Mouse (Mus musculus) kidney, postnatal 0 days (tissue): ENCODE measurements at regions not wholly inside any gene's neighbourhood (a gene's known extent, or its start where the extent isn't known, plus 50 kb on each side); places are given as distances from the start of the nearest gene placed in this dataset.

Experiments used
- ATAC-seq: fragments of 200-750 bp; cut with Nextera tagmentation; replicated peaks from 2 replicates; pipeline ENCODE4 v1.8.0; 2017; ENCODE audit warnings: low read depth, moderate number of reproducible peaks, moderate TSS enrichment, moderate library complexity; ENCODE audit not compliant: low FRiP score
- DNase-seq: peaks from one replicate; pipeline ENCODE4 v3.0.0-alpha.2; 2016; ENCODE audit warnings: low spot score
- H3K27ac ChIP-seq: fragments of 300-500 bp; sonication (generic); 2 replicates; pipeline ENCODE4 v1.5.1; 2014; ENCODE audit warnings: mild to moderate bottlenecking
- H3K27me3 ChIP-seq: fragments of 300-500 bp; sonication (generic); 2 replicates; pipeline ENCODE4 v1.6.1; 2014; ENCODE audit warnings: low read length, mixed read lengths; ENCODE audit not compliant: insufficient read depth
- H3K36me3 ChIP-seq: fragments of 300-500 bp; sonication (generic); 2 replicates; pipeline ENCODE4 v1.6.1; 2014; ENCODE audit warnings: low read length, mixed read lengths; ENCODE audit not compliant: insufficient read depth
- H3K4me1 ChIP-seq: fragments of 300-500 bp; sonication (generic); replicated peaks from 2 replicates; pipeline ENCODE4 v1.6.1; 2014; ENCODE audit warnings: antibody characterized with exemption, low read length, mixed read lengths; ENCODE audit not compliant: insufficient read depth
- H3K4me2 ChIP-seq: fragments of 300-500 bp; sonication (generic); 2 replicates; pipeline ENCODE4 v1.6.1; 2014; ENCODE audit warnings: mild to moderate bottlenecking, low read length, moderate library complexity, mixed read lengths
- H3K4me3 ChIP-seq: fragments of 300-500 bp; sonication (generic); replicated peaks from 2 replicates; pipeline ENCODE4 v1.5.1; 2014; ENCODE audit warnings: low read depth, low read length
- H3K9ac ChIP-seq: fragments of 300-500 bp; sonication (generic); 2 replicates; pipeline ENCODE4 v1.6.1; 2014; ENCODE audit warnings: low read depth, low read length
- H3K9me3 ChIP-seq: fragments of 300-500 bp; sonication (generic); replicated peaks from 2 replicates; pipeline ENCODE4 v1.6.1; 2016; ENCODE audit warnings: low read length, inconsistent platforms, mixed read lengths
- CTCF ChIP-seq: IDR thresholded peaks from 2 replicates; pipeline ENCODE4 v1.5.1; 2016; ENCODE audit warnings: antibody characterized with exemption, low read depth, mild to moderate bottlenecking, moderate library complexity
- WGBS: fragments of 180-500 bp; shearing (Covaris S2); extraction: QIAGEN DNeasy Blood & Tissue Kit; methylation state at CpG from one replicate; pipeline ENCODE4 v1.1.7; 2014; 5-methylcytosine and 5-hydroxymethylcytosine counted together

DNA sequence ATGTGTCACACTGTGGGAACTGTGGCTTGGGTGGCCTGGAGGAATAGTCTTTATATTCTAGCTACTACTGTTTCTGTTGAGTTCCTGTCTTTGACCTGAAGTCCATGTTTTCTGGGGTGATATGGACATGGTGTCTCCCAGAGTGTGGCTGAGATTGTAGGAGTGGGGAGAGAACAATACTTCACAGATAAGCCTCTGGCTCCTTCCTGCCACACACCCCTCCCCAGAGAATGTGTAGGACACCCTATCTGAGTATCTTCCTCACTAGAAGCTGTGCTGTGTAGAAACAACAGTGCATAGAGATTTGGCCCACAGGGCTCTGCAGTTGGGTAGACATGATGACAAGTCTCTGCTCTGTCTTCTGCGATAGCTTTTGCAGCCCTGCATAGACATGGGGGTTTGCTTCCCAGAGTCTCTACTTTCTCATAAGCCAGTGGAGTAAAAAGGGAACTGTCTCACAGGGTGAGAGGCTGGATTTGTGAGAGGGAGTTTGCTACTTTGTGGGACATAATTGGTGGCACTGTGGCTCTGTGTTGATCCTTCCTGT is 67.2 kb upstream of the Wdr11 start:
- Histone ChIP-seq H3K9ac (no peak overlapping the region), H3K4me3 (no peak overlapping the region), H3K4me1 (no peaks in the 10 kb centered on the region), H3K4me2 (no peak overlapping the region), H3K27ac (no peak overlapping the region), H3K36me3 (no peaks in the 10 kb centered on the region), H3K9me3 (no peaks in the 10 kb centered on the region), H3K27me3 (no peaks in the 10 kb centered on the region)
- 100% methylated on average over 1 of the region's 1 CpGs for WGBS
- DNase-seq, result no peak
- no peak for TF ChIP-seq CTCF
- ATAC-seq, result no peak

DNA sequence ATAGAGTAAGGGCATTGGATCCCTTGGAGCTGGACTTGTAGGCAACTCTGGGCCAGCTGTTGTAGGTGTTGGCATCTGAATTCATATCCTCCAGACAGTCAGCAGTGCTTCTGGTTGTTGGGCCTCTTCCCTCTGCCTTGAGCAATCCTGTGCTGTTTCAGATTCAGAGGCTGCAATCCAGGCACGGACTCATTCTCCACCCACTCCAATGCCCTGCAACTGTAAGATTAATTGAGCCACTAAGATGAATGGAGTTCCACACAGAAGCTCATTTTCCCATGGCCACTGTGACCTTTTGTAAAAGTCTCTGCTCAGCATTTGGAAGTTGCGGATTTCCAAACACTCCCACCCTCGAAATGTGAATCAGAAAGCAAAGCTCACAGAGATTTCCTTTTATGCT is 65.7 kb upstream of the Wdr11 start:
- no peak overlapping the region for H3K4me3 ChIP-seq
- H3K4me1 ChIP-seq, result no peaks in the 10 kb centered on the region
- no peak overlapping the region for H3K9ac ChIP-seq
- no peaks in the 10 kb centered on the region for H3K27me3 ChIP-seq
- TF ChIP-seq CTCF, result no peak
- H3K4me2 ChIP-seq, result no peak overlapping the region
- DNase-seq (peak; percentile 6), ATAC-seq (no peak)
- H3K36me3 ChIP-seq, result no peaks in the 10 kb centered on the region
- no peak overlapping the region for H3K27ac ChIP-seq
- no peaks in the 10 kb centered on the region for H3K9me3 ChIP-seq
- 35% methylated on average over 3 of the region's 3 CpGs for WGBS

DNA sequence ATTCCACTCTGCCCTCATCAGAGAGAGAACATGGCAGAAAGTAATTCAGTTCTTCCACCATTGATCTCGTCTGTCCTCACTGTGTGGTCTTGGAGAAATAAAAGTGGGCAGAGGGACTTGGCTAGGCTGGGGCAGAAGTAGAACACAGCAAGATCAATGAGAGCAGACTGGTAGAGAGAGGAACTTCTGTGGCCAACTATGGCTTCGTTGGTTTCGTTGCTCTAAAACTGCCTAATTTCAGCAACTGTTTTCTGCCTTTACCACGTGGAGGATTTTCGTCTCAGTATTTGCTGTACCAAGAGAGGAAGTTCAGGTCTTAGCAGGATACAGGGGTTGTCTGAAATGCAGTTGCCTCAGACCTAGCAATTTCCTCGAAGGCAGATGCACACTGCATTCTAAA is 63.4 kb upstream of the Wdr11 start:
- DNase-seq, result no peak
- Histone ChIP-seq H3K9me3 (no peaks in the 10 kb centered on the region), H3K4me1 (no peaks in the 10 kb centered on the region), H3K27me3 (no peaks in the 10 kb centered on the region), H3K9ac (no peak overlapping the region), H3K36me3 (no peaks in the 10 kb centered on the region), H3K27ac (no peak overlapping the region), H3K4me2 (no peak overlapping the region), H3K4me3 (no peak overlapping the region)
- no peak for ATAC-seq
- 62% methylated on average over 6 of the region's 6 CpGs for WGBS
- no peak for TF ChIP-seq CTCF

DNA sequence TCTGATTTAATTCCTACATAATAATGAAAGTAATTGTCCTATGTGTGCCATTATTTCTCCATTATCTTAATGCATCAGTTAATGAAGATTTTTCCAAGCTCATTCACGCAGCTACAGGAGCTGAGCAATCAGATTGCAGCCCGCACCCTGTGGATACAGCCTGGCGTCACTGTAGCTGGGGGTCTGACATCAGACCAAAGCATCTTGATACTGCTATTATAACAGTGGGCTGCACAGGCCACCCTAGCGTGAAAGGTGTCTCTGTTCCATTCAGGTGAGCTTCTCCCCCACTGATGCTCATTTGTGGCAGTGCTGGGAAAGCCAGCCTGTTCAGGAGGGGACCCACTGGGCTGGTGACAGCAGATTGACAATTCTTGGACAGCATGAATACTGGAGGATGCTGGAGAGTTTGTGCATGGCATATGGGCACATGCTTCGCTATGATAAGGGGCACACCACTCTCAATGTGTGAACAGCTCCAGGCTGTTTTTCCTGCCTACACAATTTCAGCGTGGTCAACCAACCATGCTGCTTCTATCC is 58.2 kb upstream of the Wdr11 start:
- H3K9ac ChIP-seq, result no peak overlapping the region
- H3K27me3 ChIP-seq, result no peaks in the 10 kb centered on the region
- no peak overlapping the region for H3K4me3 ChIP-seq
- no peak for TF ChIP-seq CTCF
- no peaks in the 10 kb centered on the region for H3K36me3 ChIP-seq
- H3K9me3 ChIP-seq, result no peaks in the 10 kb centered on the region
- ATAC-seq (no peak), DNase-seq (no peak)
- H3K4me2 ChIP-seq, result no peak overlapping the region
- no peak overlapping the region for H3K27ac ChIP-seq
- 79% methylated on average over 6 of the region's 6 CpGs for WGBS
- no peaks in the 10 kb centered on the region for H3K4me1 ChIP-seq
